Mouse (Mus musculus) megakaryocyte, embryonic 14.5 days (primary cell): ENCODE measurements at regions not wholly inside any gene's neighbourhood (a gene's known extent, or its start where the extent isn't known, plus 50 kb on each side); places are given as distances from the start of the nearest gene placed in this dataset.

Experiments
- FLI1 ChIP-seq: IDR thresholded peaks from 2 replicates; pipeline ENCODE4 v1.6.1; 2012; ENCODE audit warnings: low read length, inconsistent platforms, mixed read lengths
- GATA1 ChIP-seq: IDR thresholded peaks from 3 replicates; pipeline ENCODE4 v1.6.1; 2012; ENCODE audit warnings: mixed read lengths, low read length, inconsistent platforms, borderline replicate concordance

GRCm38 (mm10) chrX:12249911-12250310 lies 89.8 kb upstream of the Bcor start:
- TF ChIP-seq FLI1 (no peak), GATA1 (no peak)
